Mouse (Mus musculus): Measurements from ENCODE around the gene Cdc25a. TPM values are rescaled to one million over a fixed set of nuclear protein-coding genes. Genes with fewer than 3 reads are reported as not detected.

Cdc25a gene
- 3.2 and 4.3 TPM in 2 replicates for polyA plus RNA-seq (2012; rRNA removed)

GRCm38 (mm10) chr9:109874797-109875691 lies at the start of gene Cdc25a:
Gene Cdc25a (plus strand): TSS chr9:109875579.
- Histone ChIP-seq H3K4me3 (ENCODE audit: insufficient read depth, low read depth, low read length) (peak within 1 kb of the TSS; percentile 98), H3K27me3 (replicated peaks; ENCODE audit: control insufficient read depth, insufficient read depth, low read length) (no peaks in the 10 kb centered on the region), H3K36me3 (ENCODE audit: control insufficient read depth, insufficient read depth, low read length) (peaks cover 4% of the 10 kb centered on the region), H3K27ac (ENCODE audit: insufficient read depth, low read depth, low read length) (peak within 1 kb of the TSS; percentile 69), H3K4me1 (ENCODE audit: control insufficient read depth, insufficient read depth, low read length) (peaks cover 7% of the 10 kb centered on the region; the same call in 1 of the 2 replicates)
- TF ChIP-seq CTCF (conservative IDR thresholded peaks at IDR 0.05; ENCODE audit: insufficient read depth, insufficient read length, low read depth, low read length) = peak; percentile 53
- no peak for TF ChIP-seq POLR2A (IDR thresholded peaks at IDR 0.05; ENCODE audit: low read depth, low read length)
- DNase-seq = peak; percentile 99
- 8% methylated on average over 33 of the region's 33 CpGs for WGBS

- TF ChIP-seq CTCF (conservative IDR thresholded peaks at IDR 0.05; ENCODE audit: insufficient read depth, insufficient read length, low read depth, low read length) (no peak), POLR2A (IDR thresholded peaks at IDR 0.05; ENCODE audit: low read depth, low read length) (no peak)
- Histone ChIP-seq H3K4me1 (ENCODE audit: control insufficient read depth, insufficient read depth, low read length) (no peaks in the 10 kb centered on the region), H3K36me3 (ENCODE audit: control insufficient read depth, insufficient read depth, low read length) (no peaks in the 10 kb centered on the region), H3K27me3 (replicated peaks; ENCODE audit: control insufficient read depth, insufficient read depth, low read length) (no peaks in the 10 kb centered on the region), H3K4me3 (ENCODE audit: insufficient read depth, low read depth, low read length) (no peak overlapping the region), H3K27ac (ENCODE audit: insufficient read depth, low read depth, low read length) (no peak overlapping the region)
- WGBS = 50% methylated on average over 4 of the region's 4 CpGs
- no peak for DNase-seq
Observed at GRCm38 (mm10) chr9:109825739-109826138, 49.6 kb upstream of the Cdc25a start.

- DNase-seq = no peak
- Histone ChIP-seq H3K27me3 (replicated peaks; ENCODE audit: control insufficient read depth, insufficient read depth, low read length) (no peaks in the 10 kb centered on the region), H3K36me3 (ENCODE audit: control insufficient read depth, insufficient read depth, low read length) (no peaks in the 10 kb centered on the region), H3K27ac (ENCODE audit: insufficient read depth, low read depth, low read length) (no peak overlapping the region), H3K4me1 (ENCODE audit: control insufficient read depth, insufficient read depth, low read length) (no peaks in the 10 kb centered on the region), H3K4me3 (ENCODE audit: insufficient read depth, low read depth, low read length) (no peak overlapping the region)
- 69% methylated on average over 5 of the region's 5 CpGs for WGBS
- TF ChIP-seq CTCF (conservative IDR thresholded peaks at IDR 0.05; ENCODE audit: insufficient read depth, insufficient read length, low read depth, low read length) (no peak), POLR2A (IDR thresholded peaks at IDR 0.05; ENCODE audit: low read depth, low read length) (no peak)
Observed at GRCm38 (mm10) chr9:109826181-109826580, 49.2 kb upstream of the Cdc25a start.

- H3K27me3 ChIP-seq (replicated peaks; ENCODE audit: control insufficient read depth, insufficient read depth, low read length) = no peaks in the 10 kb centered on the region
- H3K36me3 ChIP-seq (ENCODE audit: control insufficient read depth, insufficient read depth, low read length) = no peaks in the 10 kb centered on the region
- peak; percentile 79 for TF ChIP-seq CTCF (conservative IDR thresholded peaks at IDR 0.05; ENCODE audit: insufficient read depth, insufficient read length, low read depth, low read length)
- no peak for TF ChIP-seq POLR2A (IDR thresholded peaks at IDR 0.05; ENCODE audit: low read depth, low read length)
- DNase-seq = peak; percentile 90
- WGBS = under 1% methylated on average over 32 of the region's 32 CpGs
- peak within 1 kb of the TSS; percentile 80 for H3K27ac ChIP-seq (ENCODE audit: insufficient read depth, low read depth, low read length)
- 0 out of 2 replicates have a peak, but pooled peaks cover 4% of the 10 kb centered on the region for H3K4me1 ChIP-seq (ENCODE audit: control insufficient read depth, insufficient read depth, low read length)
- peak within 1 kb of the TSS; percentile 78 for H3K4me3 ChIP-seq (ENCODE audit: insufficient read depth, low read depth, low read length)
Observed at GRCm38 (mm10) chr9:109832391-109833087, 42.8 kb upstream of the Cdc25a start, which contains the start of gene Nme6. Gene Nme6 (plus strand): TSS chr9:109832749.

- peak overlapping the region; percentile 78 for H3K4me3 ChIP-seq (ENCODE audit: insufficient read depth, low read depth, low read length)
- no peaks in the 10 kb centered on the region for H3K36me3 ChIP-seq (ENCODE audit: control insufficient read depth, insufficient read depth, low read length)
- 3% methylated on average over 6 of the region's 6 CpGs for WGBS
- H3K27ac ChIP-seq (ENCODE audit: insufficient read depth, low read depth, low read length) = no peak overlapping the region
- TF ChIP-seq CTCF (conservative IDR thresholded peaks at IDR 0.05; ENCODE audit: insufficient read depth, insufficient read length, low read depth, low read length) = no peak
- TF ChIP-seq POLR2A (IDR thresholded peaks at IDR 0.05; ENCODE audit: low read depth, low read length) = no peak
- no peaks in the 10 kb centered on the region for H3K27me3 ChIP-seq (replicated peaks; ENCODE audit: control insufficient read depth, insufficient read depth, low read length)
- 0 out of 2 replicates have a peak, but pooled peaks cover 4% of the 10 kb centered on the region for H3K4me1 ChIP-seq (ENCODE audit: control insufficient read depth, insufficient read depth, low read length)
- no peak for DNase-seq
Observed at GRCm38 (mm10) chr9:109833088-109833412, 42.3 kb upstream of the Cdc25a start.

GRCm38 (mm10) chr9:109849312-109849758 lies 26.0 kb upstream of the Cdc25a start, which contains the start of gene Camp:
Gene Camp (minus strand): TSS chr9:109849617.
- TF ChIP-seq POLR2A (IDR thresholded peaks at IDR 0.05; ENCODE audit: low read depth, low read length) (no peak), CTCF (conservative IDR thresholded peaks at IDR 0.05; ENCODE audit: insufficient read depth, insufficient read length, low read depth, low read length) (no peak)
- 49% methylated on average over 6 of the region's 6 CpGs for WGBS
- Histone ChIP-seq H3K27me3 (replicated peaks; ENCODE audit: control insufficient read depth, insufficient read depth, low read length) (no peaks in the 10 kb centered on the region), H3K4me1 (ENCODE audit: control insufficient read depth, insufficient read depth, low read length) (no peaks in the 10 kb centered on the region), H3K4me3 (ENCODE audit: insufficient read depth, low read depth, low read length) (no peak within 1 kb of the TSS), H3K36me3 (ENCODE audit: control insufficient read depth, insufficient read depth, low read length) (no peaks in the 10 kb centered on the region), H3K27ac (ENCODE audit: insufficient read depth, low read depth, low read length) (no peak within 1 kb of the TSS)
- peak; percentile 43 for DNase-seq

- no peak for TF ChIP-seq CTCF (conservative IDR thresholded peaks at IDR 0.05; ENCODE audit: insufficient read depth, insufficient read length, low read depth, low read length)
- TF ChIP-seq POLR2A (IDR thresholded peaks at IDR 0.05; ENCODE audit: low read depth, low read length) = no peak
- H3K27me3 ChIP-seq (replicated peaks; ENCODE audit: control insufficient read depth, insufficient read depth, low read length) = no peaks in the 10 kb centered on the region
- no peak overlapping the region for H3K4me3 ChIP-seq (ENCODE audit: insufficient read depth, low read depth, low read length)
- H3K27ac ChIP-seq (ENCODE audit: insufficient read depth, low read depth, low read length) = no peak overlapping the region
- H3K4me1 ChIP-seq (ENCODE audit: control insufficient read depth, insufficient read depth, low read length) = no peaks in the 10 kb centered on the region
- H3K36me3 ChIP-seq (ENCODE audit: control insufficient read depth, insufficient read depth, low read length) = no peaks in the 10 kb centered on the region
- 86% methylated on average over 5 of the region's 5 CpGs for WGBS
- no peak for DNase-seq
Observed at GRCm38 (mm10) chr9:109850099-109850498, 25.3 kb upstream of the Cdc25a start.

Measured in kidney, adult 2 months (tissue).